Mouse (Mus musculus): ENCODE data around the gene Krt42. TPM values are rescaled to one million over a fixed set of nuclear protein-coding genes. Genes with fewer than 3 reads are reported as not detected.
"Not testable (repeated sequence)": the region's sequence is repeated elsewhere in the genome, so short reads cannot be mapped to it uniquely, and the experiment has no call there.

Krt42 gene
- polyA plus RNA-seq, 1 experiment, result not detected

DNA sequence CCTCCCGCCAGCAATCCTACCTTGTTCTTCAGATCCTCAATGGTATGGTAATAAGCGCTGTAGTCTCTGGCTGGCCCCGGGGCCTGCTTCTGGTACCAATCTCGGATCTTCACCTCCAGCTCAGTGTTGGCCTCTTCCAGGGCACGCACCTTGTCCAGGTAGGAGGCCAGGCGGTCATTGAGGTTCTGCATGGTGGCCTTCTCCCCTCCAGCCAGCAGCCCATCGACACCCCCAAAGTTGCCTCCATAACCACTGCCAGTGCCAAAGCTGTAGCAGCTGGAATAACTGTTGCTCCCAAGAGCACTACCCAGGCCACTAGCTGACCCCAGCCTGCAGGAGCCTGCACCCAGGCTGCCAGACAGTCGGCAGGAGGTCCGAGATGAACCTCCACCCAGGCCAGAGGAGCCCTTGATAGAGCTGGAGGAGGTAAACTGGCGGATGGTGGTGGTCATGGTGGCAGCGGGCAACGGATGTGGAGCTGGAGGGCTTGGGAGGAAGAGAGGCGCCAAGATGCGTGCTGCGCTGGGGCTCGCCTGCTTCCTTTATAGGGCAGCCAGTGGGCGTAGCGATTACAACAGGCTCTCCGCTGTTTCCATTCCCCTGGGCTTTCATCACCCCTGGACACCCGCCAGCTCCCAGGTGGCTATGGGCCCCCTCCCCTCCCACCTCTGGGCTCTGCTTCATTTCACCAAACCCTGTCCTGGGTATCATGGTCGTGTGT lies 9.0 kb downstream of the Krt42 start, which contains the start of gene Krt17:
TSS of gene Krt17 (minus strand) at position 516 of the 721 bp plus-strand sequence.
- Histone ChIP-seq H3K27ac (ENCODE audit: insufficient read depth, low read length) (no peak within 1 kb of the TSS), H3K4me1 (ENCODE audit: control insufficient read depth, insufficient read depth, low read length) (no peaks in the 10 kb centered on the region), H3K4me3 (ENCODE audit: insufficient read depth, low read length) (no peak within 1 kb of the TSS)
- no peak for TF ChIP-seq POLR2A (IDR thresholded peaks at IDR 0.05; ENCODE audit: low read depth, low read length)
- no peak for TF ChIP-seq CTCF (IDR thresholded peaks at IDR 0.05; ENCODE audit: borderline replicate concordance, insufficient read depth, low read length)

GRCm38 (mm10) chr11:100259079-100259478 lies 10.6 kb downstream of the Krt42 start:
- Histone ChIP-seq H3K27ac (ENCODE audit: insufficient read depth, low read length) (no peak overlapping the region), H3K4me3 (ENCODE audit: insufficient read depth, low read length) (no peak overlapping the region), H3K4me1 (ENCODE audit: control insufficient read depth, insufficient read depth, low read length) (no peaks in the 10 kb centered on the region)
- TF ChIP-seq CTCF (IDR thresholded peaks at IDR 0.05; ENCODE audit: borderline replicate concordance, insufficient read depth, low read length) (no peak), POLR2A (IDR thresholded peaks at IDR 0.05; ENCODE audit: low read depth, low read length) (no peak)

- no peaks in the 10 kb centered on the region for H3K4me1 ChIP-seq (ENCODE audit: control insufficient read depth, insufficient read depth, low read length)
Measured at GRCm38 (mm10) chr11:100257967-100258366, 11.7 kb downstream of the Krt42 start.

GRCm38 (mm10) chr11:100255514-100255913 lies 14.2 kb downstream of the Krt42 start:
- TF ChIP-seq CTCF (IDR thresholded peaks at IDR 0.05; ENCODE audit: borderline replicate concordance, insufficient read depth, low read length), result no peak
- TF ChIP-seq POLR2A (IDR thresholded peaks at IDR 0.05; ENCODE audit: low read depth, low read length), result no peak
- no peaks in the 10 kb centered on the region for H3K4me1 ChIP-seq (ENCODE audit: control insufficient read depth, insufficient read depth, low read length)
- no peak overlapping the region for H3K4me3 ChIP-seq (ENCODE audit: insufficient read depth, low read length)
- no peak overlapping the region for H3K27ac ChIP-seq (ENCODE audit: insufficient read depth, low read length)

More at GRCm38 (mm10) chr11:100257967-100258366, 11.7 kb downstream of the Krt42 start:
- no peak overlapping the region for H3K4me3 ChIP-seq (ENCODE audit: insufficient read depth, low read length)
- no peak for TF ChIP-seq POLR2A (IDR thresholded peaks at IDR 0.05; ENCODE audit: low read depth, low read length)
- TF ChIP-seq CTCF (IDR thresholded peaks at IDR 0.05; ENCODE audit: borderline replicate concordance, insufficient read depth, low read length), result no peak
- H3K27ac ChIP-seq (ENCODE audit: insufficient read depth, low read length), result no peak overlapping the region

DNA sequence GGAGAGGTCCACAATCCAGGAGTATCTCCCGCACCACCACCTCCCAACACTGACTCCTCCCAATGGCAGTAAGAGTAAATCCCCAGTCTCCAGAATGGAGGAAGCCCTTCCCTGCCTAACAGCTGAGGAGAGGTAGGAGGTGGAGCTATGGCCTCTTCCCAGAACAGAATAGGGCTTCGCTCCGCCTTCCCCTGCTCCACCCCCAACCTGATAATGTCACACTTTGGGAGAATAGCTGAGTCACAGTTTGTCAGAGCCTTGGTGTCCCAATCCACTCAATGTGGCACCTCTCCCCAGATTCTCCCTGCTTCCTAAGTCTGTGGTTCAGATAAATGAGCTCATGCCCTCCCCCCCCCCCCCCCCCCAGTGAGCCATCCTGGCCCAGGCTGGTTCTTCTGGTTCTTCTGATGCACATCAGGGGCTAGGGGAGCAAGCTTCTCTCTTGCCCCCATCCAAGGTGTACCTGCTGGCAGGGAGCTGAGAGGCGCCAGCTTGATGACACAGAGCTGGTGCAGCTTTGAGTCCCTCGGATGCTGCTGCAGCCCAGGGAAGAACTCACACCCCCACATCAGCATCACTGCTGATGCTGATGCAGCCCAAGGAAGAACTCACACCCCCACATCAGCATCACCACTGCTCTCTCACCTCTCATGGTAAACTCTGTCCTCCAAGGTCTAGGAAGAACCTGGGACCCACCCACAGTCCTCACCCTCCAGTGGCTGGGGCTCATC lies 15.1 kb downstream of the Krt42 start:
- Histone ChIP-seq H3K4me3 (ENCODE audit: insufficient read depth, low read length) (no peak overlapping the region), H3K4me1 (ENCODE audit: control insufficient read depth, insufficient read depth, low read length) (no peaks in the 10 kb centered on the region), H3K27ac (ENCODE audit: insufficient read depth, low read length) (no peak overlapping the region)
- no peak for TF ChIP-seq CTCF (IDR thresholded peaks at IDR 0.05; ENCODE audit: borderline replicate concordance, insufficient read depth, low read length)
- no peak for TF ChIP-seq POLR2A (IDR thresholded peaks at IDR 0.05; ENCODE audit: low read depth, low read length)

DNA sequence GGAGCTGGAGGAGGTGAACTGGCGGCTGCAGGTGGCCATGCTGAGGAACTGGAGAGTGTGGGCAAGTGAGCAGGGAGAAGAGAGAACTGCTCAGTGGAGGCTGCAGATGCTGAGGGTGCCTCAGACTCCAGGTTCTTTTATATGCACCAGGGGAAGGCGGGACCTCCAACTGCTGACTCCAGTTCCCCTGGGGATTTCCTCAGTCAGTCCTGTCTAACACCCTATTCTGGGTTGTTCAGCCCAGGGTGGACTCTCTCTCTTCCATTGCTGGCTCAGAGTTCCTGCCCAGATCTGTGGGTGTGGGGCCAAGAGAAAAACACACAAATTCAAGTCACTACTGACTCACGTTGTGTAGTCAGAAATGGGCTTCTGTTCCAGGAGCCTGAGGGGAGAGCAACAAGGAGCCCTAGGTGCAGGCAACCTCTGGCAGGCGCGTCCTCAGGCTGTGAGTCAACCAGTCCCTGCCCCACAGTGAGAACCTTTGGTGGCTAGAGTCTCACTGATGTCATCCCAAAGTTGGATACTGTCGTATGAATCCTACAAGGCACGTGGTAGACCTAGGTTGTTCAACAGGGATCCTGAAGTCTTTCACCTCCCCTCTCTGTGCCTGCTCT lies 20.7 kb downstream of the Krt42 start, which contains the start of gene Krt16:
TSS of gene Krt16 (minus strand) at position 51 of the 614 bp plus-strand sequence.
- TF ChIP-seq POLR2A (IDR thresholded peaks at IDR 0.05; ENCODE audit: low read depth, low read length) (no peak), CTCF (IDR thresholded peaks at IDR 0.05; ENCODE audit: borderline replicate concordance, insufficient read depth, low read length) (no peak)
- Histone ChIP-seq H3K4me1 (ENCODE audit: control insufficient read depth, insufficient read depth, low read length) (no peaks in the 10 kb centered on the region), H3K27ac (ENCODE audit: insufficient read depth, low read length) (no peak within 1 kb of the TSS), H3K4me3 (ENCODE audit: insufficient read depth, low read length) (no peak within 1 kb of the TSS)

DNA sequence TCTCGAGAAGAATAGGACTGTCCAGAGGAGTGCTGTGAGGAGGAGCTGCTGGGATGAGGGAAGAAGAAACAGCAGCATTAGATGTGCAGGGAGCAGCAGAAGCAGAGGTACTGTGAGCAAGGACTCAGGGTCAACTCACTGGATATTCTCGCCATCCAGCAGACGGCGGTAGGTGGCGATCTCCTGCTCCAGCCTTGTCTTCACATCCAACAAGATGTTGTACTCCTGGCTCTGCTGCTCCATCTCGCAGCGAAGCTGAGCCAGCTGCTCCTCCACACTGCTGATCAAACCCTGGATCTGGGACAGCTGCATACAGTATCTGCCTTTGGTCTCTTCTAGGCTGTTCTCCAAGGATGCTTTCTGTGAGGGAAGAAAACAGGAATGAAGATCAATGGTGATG lies 23.2 kb downstream of the Krt42 start:
- H3K4me3 ChIP-seq (ENCODE audit: insufficient read depth, low read length); H3K27ac ChIP-seq (ENCODE audit: insufficient read depth, low read length); H3K4me1 ChIP-seq (ENCODE audit: control insufficient read depth, insufficient read depth, low read length): not testable (repeated sequence)

DNA sequence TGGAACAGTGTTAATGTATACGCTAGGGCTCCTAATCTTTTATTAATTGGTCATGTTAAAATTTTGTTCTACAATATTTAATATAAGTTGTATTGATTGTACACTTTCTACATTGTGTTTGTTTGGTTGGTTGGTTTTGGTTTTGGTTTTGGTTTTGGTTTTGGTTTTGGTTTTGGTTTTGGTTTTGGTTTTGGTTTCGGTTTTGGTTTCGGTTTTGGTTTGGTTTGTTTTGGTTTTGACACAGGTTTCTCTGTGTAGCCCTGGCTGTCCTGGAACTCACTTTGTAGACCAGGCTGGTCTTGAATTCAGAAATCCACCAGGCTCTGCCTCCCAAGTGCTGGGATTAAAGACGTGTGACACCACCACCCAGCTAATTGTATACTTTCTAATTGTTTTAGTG lies 29.4 kb downstream of the Krt42 start:
- H3K4me1 ChIP-seq (ENCODE audit: control insufficient read depth, insufficient read depth, low read length); H3K4me3 ChIP-seq (ENCODE audit: insufficient read depth, low read length); H3K27ac ChIP-seq (ENCODE audit: insufficient read depth, low read length): not testable (repeated sequence)

DNA sequence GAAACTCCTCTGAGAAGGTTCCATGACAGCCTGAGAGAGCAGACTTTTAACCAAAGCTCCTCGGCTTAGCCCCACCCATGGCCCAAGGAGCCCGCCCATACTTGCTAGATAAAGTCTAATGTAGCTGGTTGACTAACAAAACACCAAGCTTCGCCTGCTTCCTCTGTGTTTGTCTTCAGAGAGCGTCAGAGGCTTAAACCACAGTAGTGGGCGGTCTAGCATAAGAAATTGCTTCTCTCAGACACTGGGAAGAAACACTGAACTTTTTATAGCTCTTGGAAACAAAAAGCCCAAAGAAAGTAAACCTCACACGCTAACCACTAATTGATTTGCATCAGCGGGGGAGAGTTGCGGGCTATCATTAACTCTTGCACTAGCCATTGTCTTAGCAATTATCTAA lies 47.9 kb downstream of the Krt42 start:
- TF ChIP-seq CTCF (IDR thresholded peaks at IDR 0.05; ENCODE audit: borderline replicate concordance, insufficient read depth, low read length), result no peak
- no peak for TF ChIP-seq POLR2A (IDR thresholded peaks at IDR 0.05; ENCODE audit: low read depth, low read length)
- Histone ChIP-seq H3K4me1 (ENCODE audit: control insufficient read depth, insufficient read depth, low read length) (no peaks in the 10 kb centered on the region), H3K4me3 (ENCODE audit: insufficient read depth, low read length) (no peak overlapping the region), H3K27ac (ENCODE audit: insufficient read depth, low read length) (no peak overlapping the region)

DNA sequence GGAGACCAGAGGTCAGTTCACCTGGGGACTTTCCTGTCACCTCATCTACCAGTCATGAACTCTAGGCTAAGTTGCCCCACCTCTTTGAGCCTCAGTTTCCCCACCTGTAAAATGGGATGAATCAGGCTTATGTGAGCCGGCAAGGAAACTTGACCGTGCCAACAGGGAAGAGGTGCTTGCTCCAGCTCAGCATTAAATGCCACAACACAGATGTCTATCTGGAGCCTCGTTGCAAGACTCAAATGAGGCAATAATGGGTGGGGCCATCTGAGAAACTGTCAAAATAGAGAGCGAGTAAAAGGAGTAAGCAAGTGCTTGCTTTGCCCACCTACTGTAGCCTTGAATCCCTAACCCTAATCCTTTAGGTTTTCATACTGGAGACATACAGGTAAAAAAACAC lies 50.4 kb downstream of the Krt42 start:
- TF ChIP-seq CTCF (IDR thresholded peaks at IDR 0.05; ENCODE audit: borderline replicate concordance, insufficient read depth, low read length) (no peak), POLR2A (IDR thresholded peaks at IDR 0.05; ENCODE audit: low read depth, low read length) (no peak)

More for the DNA sequence above, 50.4 kb downstream of the Krt42 start:
- no peaks in the 10 kb centered on the region for H3K4me1 ChIP-seq (ENCODE audit: control insufficient read depth, insufficient read depth, low read length)
- no peak overlapping the region for H3K27ac ChIP-seq (ENCODE audit: insufficient read depth, low read length)
- no peak overlapping the region for H3K4me3 ChIP-seq (ENCODE audit: insufficient read depth, low read length)

Other genes with a start within 250 kb of the Krt42 start
- not detected in 2 replicates for gene Krt33b, start 240.0 kb downstream of the Krt42 start, polyA plus RNA-seq (2011; ENCODE audit: insufficient read length, low read depth, missing spikeins)
- gene Krt34, start 228.3 kb downstream of the Krt42 start, polyA plus RNA-seq (2011; ENCODE audit: insufficient read length, low read depth, missing spikeins), result not detected in 2 replicates
- gene Krt31, start 219.3 kb downstream of the Krt42 start, polyA plus RNA-seq (2011; ENCODE audit: insufficient read length, low read depth, missing spikeins), result not detected in 2 replicates
- gene Krt32, start 181.6 kb downstream of the Krt42 start, polyA plus RNA-seq (2011; ENCODE audit: insufficient read length, low read depth, missing spikeins), result not detected in 2 replicates
- not detected in 2 replicates for gene Krt35, start 173.6 kb downstream of the Krt42 start, polyA plus RNA-seq (2011; ENCODE audit: insufficient read length, low read depth, missing spikeins)
- gene Krt36, start 164.2 kb downstream of the Krt42 start, polyA plus RNA-seq (2011; ENCODE audit: insufficient read length, low read depth, missing spikeins), result not detected in 2 replicates
- gene Krt13, start 148.3 kb downstream of the Krt42 start, polyA plus RNA-seq (2011; ENCODE audit: insufficient read length, low read depth, missing spikeins), result not detected in 2 replicates
- not detected in 2 replicates for gene Krt15, start 133.9 kb downstream of the Krt42 start, polyA plus RNA-seq (2011; ENCODE audit: insufficient read length, low read depth, missing spikeins)
- gene Krt19, start 121.2 kb downstream of the Krt42 start, polyA plus RNA-seq (2011; ENCODE audit: insufficient read length, low read depth, missing spikeins), result 4.7 and 10.8 TPM in 2 replicates
- not detected in 2 replicates for gene Krt9, start 76.6 kb downstream of the Krt42 start, polyA plus RNA-seq (2011; ENCODE audit: insufficient read length, low read depth, missing spikeins)
- gene Krt14, start 62.3 kb downstream of the Krt42 start, polyA plus RNA-seq (2011; ENCODE audit: insufficient read length, low read depth, missing spikeins), result not detected in 2 replicates
- gene Krt16, start 21.0 kb downstream of the Krt42 start, polyA plus RNA-seq (2011; ENCODE audit: insufficient read length, low read depth, missing spikeins), result not detected in 2 replicates
- not detected in 2 replicates for gene Krt17, start 8.8 kb downstream of the Krt42 start, polyA plus RNA-seq (2011; ENCODE audit: insufficient read length, low read depth, missing spikeins)
- 960 and 1,192 TPM in 2 replicates for gene Eif1, start 50.0 kb upstream of the Krt42 start, polyA plus RNA-seq (2011; ENCODE audit: insufficient read length, low read depth, missing spikeins)
- gene Gast, start 64.5 kb upstream of the Krt42 start, polyA plus RNA-seq (2011; ENCODE audit: insufficient read length, low read depth, missing spikeins), result not detected in 2 replicates
- 0.17 and 0.77 TPM in 2 replicates for gene Hap1, start 86.3 kb upstream of the Krt42 start, polyA plus RNA-seq (2011; ENCODE audit: insufficient read length, low read depth, missing spikeins)
- 61.1 and 82.2 TPM in 2 replicates for gene Jup, start 127.9 kb upstream of the Krt42 start, polyA plus RNA-seq (2011; ENCODE audit: insufficient read length, low read depth, missing spikeins)
- 75.2 and 85.8 TPM in 2 replicates for gene P3h4, start 145.0 kb upstream of the Krt42 start, polyA plus RNA-seq (2011; ENCODE audit: insufficient read length, low read depth, missing spikeins)
- gene Fkbp10, start 145.8 kb upstream of the Krt42 start, polyA plus RNA-seq (2011; ENCODE audit: insufficient read length, low read depth, missing spikeins), result 283 and 298 TPM in 2 replicates
- gene Nt5c3b, start 171.9 kb upstream of the Krt42 start, polyA plus RNA-seq (2011; ENCODE audit: insufficient read length, low read depth, missing spikeins), result 44.8 and 52.0 TPM in 2 replicates
- gene Klhl10, start 172.0 kb upstream of the Krt42 start, polyA plus RNA-seq (2011; ENCODE audit: insufficient read length, low read depth, missing spikeins), result 0.40 and 0.77 TPM in 2 replicates
- gene Klhl11, start 202.9 kb upstream of the Krt42 start, polyA plus RNA-seq (2011; ENCODE audit: insufficient read length, low read depth, missing spikeins), result 20.9 and 21.4 TPM in 2 replicates